Mouse (Mus musculus): Measurements from ENCODE around the gene Kcnk1. TPM values are rescaled to one million over a fixed set of nuclear protein-coding genes. Genes with fewer than 3 reads are reported as not detected.

Kcnk1 gene
- polyA plus RNA-seq, 1 experiment: not detected

- TF ChIP-seq MYOD1 (IDR thresholded peaks at IDR 0.05; ENCODE audit: control insufficient read depth, insufficient read length, low read depth) (no peak), USF1 (IDR thresholded peaks at IDR 0.05; ENCODE audit: low read depth) (no peak), MAX (IDR thresholded peaks at IDR 0.05) (no peak), CEBPB (IDR thresholded peaks at IDR 0.05; ENCODE audit: low read depth) (no peak), FOSL1 (IDR thresholded peaks at IDR 0.05; ENCODE audit: insufficient read depth, low read length, poor library complexity, severe bottlenecking) (no peak), MYOG (IDR thresholded peaks at IDR 0.05; ENCODE audit: control insufficient read depth, extremely low read depth, insufficient read length) (no peak), CTCF (IDR thresholded peaks at IDR 0.05; ENCODE audit: control insufficient read depth, insufficient read depth, insufficient read length) (no peak)
- no peaks in the 10 kb centered on the region for H3K27me3 ChIP-seq (ENCODE audit: control insufficient read depth, insufficient read depth, insufficient read length)
- H3K79me3 ChIP-seq (ENCODE audit: low read depth): no peaks in the 10 kb centered on the region
- H3K79me2 ChIP-seq (ENCODE audit: control insufficient read depth, insufficient read depth): no peaks in the 10 kb centered on the region
- H3K4me3 ChIP-seq (ENCODE audit: insufficient read depth, poor library complexity, severe bottlenecking): no peak overlapping the region
- H3K36me3 ChIP-seq (ENCODE audit: control insufficient read depth, insufficient read depth): no peaks in the 10 kb centered on the region
- no peak overlapping the region for H3ac ChIP-seq (ENCODE audit: control insufficient read depth, insufficient read length, low read depth)
Observed at GRCm38 (mm10) chr8:125957226-125957993, 37.6 kb upstream of the Kcnk1 start.

- Histone ChIP-seq H3K79me2 (ENCODE audit: control insufficient read depth, insufficient read depth) (no peaks in the 10 kb centered on the region), H3K27me3 (ENCODE audit: control insufficient read depth, insufficient read depth, insufficient read length) (no peaks in the 10 kb centered on the region), H3ac (ENCODE audit: control insufficient read depth, insufficient read length, low read depth) (no peak overlapping the region), H3K79me3 (ENCODE audit: low read depth) (no peaks in the 10 kb centered on the region), H3K4me3 (ENCODE audit: insufficient read depth, poor library complexity, severe bottlenecking) (no peak overlapping the region), H3K36me3 (ENCODE audit: control insufficient read depth, insufficient read depth) (no peaks in the 10 kb centered on the region)
- TF ChIP-seq MYOD1 (IDR thresholded peaks at IDR 0.05; ENCODE audit: control insufficient read depth, insufficient read length, low read depth) (no peak), FOSL1 (IDR thresholded peaks at IDR 0.05; ENCODE audit: insufficient read depth, low read length, poor library complexity, severe bottlenecking) (no peak), MYOG (IDR thresholded peaks at IDR 0.05; ENCODE audit: control insufficient read depth, extremely low read depth, insufficient read length) (no peak), MAX (IDR thresholded peaks at IDR 0.05) (no peak), CTCF (IDR thresholded peaks at IDR 0.05; ENCODE audit: control insufficient read depth, insufficient read depth, insufficient read length) (no peak), CEBPB (IDR thresholded peaks at IDR 0.05; ENCODE audit: low read depth) (no peak), USF1 (IDR thresholded peaks at IDR 0.05; ENCODE audit: low read depth) (no peak)
Observed at GRCm38 (mm10) chr8:125957994-125958368, 37.0 kb upstream of the Kcnk1 start.

- Histone ChIP-seq H3K4me3 (ENCODE audit: insufficient read depth, poor library complexity, severe bottlenecking) (no peak overlapping the region), H3K36me3 (ENCODE audit: control insufficient read depth, insufficient read depth) (no peaks in the 10 kb centered on the region), H3K27me3 (ENCODE audit: control insufficient read depth, insufficient read depth, insufficient read length) (no peaks in the 10 kb centered on the region), H3ac (ENCODE audit: control insufficient read depth, insufficient read length, low read depth) (no peak overlapping the region), H3K79me3 (ENCODE audit: low read depth) (no peaks in the 10 kb centered on the region), H3K79me2 (ENCODE audit: control insufficient read depth, insufficient read depth) (no peaks in the 10 kb centered on the region)
- no peak for TF ChIP-seq CEBPB (IDR thresholded peaks at IDR 0.05; ENCODE audit: low read depth)
- no peak for TF ChIP-seq MYOG (IDR thresholded peaks at IDR 0.05; ENCODE audit: control insufficient read depth, extremely low read depth, insufficient read length)
- TF ChIP-seq USF1 (IDR thresholded peaks at IDR 0.05; ENCODE audit: low read depth): no peak
- no peak for TF ChIP-seq MYOD1 (IDR thresholded peaks at IDR 0.05; ENCODE audit: control insufficient read depth, insufficient read length, low read depth)
- TF ChIP-seq CTCF (IDR thresholded peaks at IDR 0.05; ENCODE audit: control insufficient read depth, insufficient read depth, insufficient read length): no peak
- TF ChIP-seq FOSL1 (IDR thresholded peaks at IDR 0.05; ENCODE audit: insufficient read depth, low read length, poor library complexity, severe bottlenecking): no peak
- no peak for TF ChIP-seq MAX (IDR thresholded peaks at IDR 0.05)
Observed at GRCm38 (mm10) chr8:125959363-125959771, 35.6 kb upstream of the Kcnk1 start.

GRCm38 (mm10) chr8:125960037-125960436 is 34.9 kb upstream of the Kcnk1 start:
- no peak overlapping the region for H3K4me3 ChIP-seq (ENCODE audit: insufficient read depth, poor library complexity, severe bottlenecking)
- H3K36me3 ChIP-seq (ENCODE audit: control insufficient read depth, insufficient read depth): no peaks in the 10 kb centered on the region
- no peak for TF ChIP-seq CTCF (IDR thresholded peaks at IDR 0.05; ENCODE audit: control insufficient read depth, insufficient read depth, insufficient read length)
- TF ChIP-seq MYOD1 (IDR thresholded peaks at IDR 0.05; ENCODE audit: control insufficient read depth, insufficient read length, low read depth): no peak
- no peak for TF ChIP-seq USF1 (IDR thresholded peaks at IDR 0.05; ENCODE audit: low read depth)
- no peak for TF ChIP-seq MYOG (IDR thresholded peaks at IDR 0.05; ENCODE audit: control insufficient read depth, extremely low read depth, insufficient read length)
- TF ChIP-seq CEBPB (IDR thresholded peaks at IDR 0.05; ENCODE audit: low read depth): no peak
- no peak for TF ChIP-seq FOSL1 (IDR thresholded peaks at IDR 0.05; ENCODE audit: insufficient read depth, low read length, poor library complexity, severe bottlenecking)
- TF ChIP-seq MAX (IDR thresholded peaks at IDR 0.05): no peak
- no peak overlapping the region for H3ac ChIP-seq (ENCODE audit: control insufficient read depth, insufficient read length, low read depth)
- H3K79me2 ChIP-seq (ENCODE audit: control insufficient read depth, insufficient read depth): no peaks in the 10 kb centered on the region
- no peaks in the 10 kb centered on the region for H3K27me3 ChIP-seq (ENCODE audit: control insufficient read depth, insufficient read depth, insufficient read length)
- H3K79me3 ChIP-seq (ENCODE audit: low read depth): no peaks in the 10 kb centered on the region

- TF ChIP-seq MAX (IDR thresholded peaks at IDR 0.05): no peak
- Histone ChIP-seq H3K36me3 (ENCODE audit: control insufficient read depth, insufficient read depth) (no peaks in the 10 kb centered on the region), H3K4me3 (ENCODE audit: insufficient read depth, poor library complexity, severe bottlenecking) (no peak overlapping the region), H3K79me3 (ENCODE audit: low read depth) (no peaks in the 10 kb centered on the region), H3K27me3 (ENCODE audit: control insufficient read depth, insufficient read depth, insufficient read length) (no peaks in the 10 kb centered on the region), H3ac (ENCODE audit: control insufficient read depth, insufficient read length, low read depth) (no peak overlapping the region), H3K79me2 (ENCODE audit: control insufficient read depth, insufficient read depth) (no peaks in the 10 kb centered on the region)
Observed at GRCm38 (mm10) chr8:125961790-125962189, 33.2 kb upstream of the Kcnk1 start.

GRCm38 (mm10) chr8:125963807-125964211 is 31.2 kb upstream of the Kcnk1 start:
- Histone ChIP-seq H3ac (ENCODE audit: control insufficient read depth, insufficient read length, low read depth) (no peak overlapping the region), H3K79me2 (ENCODE audit: control insufficient read depth, insufficient read depth) (no peaks in the 10 kb centered on the region), H3K4me3 (ENCODE audit: insufficient read depth, poor library complexity, severe bottlenecking) (no peak overlapping the region), H3K79me3 (ENCODE audit: low read depth) (no peaks in the 10 kb centered on the region), H3K27me3 (ENCODE audit: control insufficient read depth, insufficient read depth, insufficient read length) (no peaks in the 10 kb centered on the region), H3K36me3 (ENCODE audit: control insufficient read depth, insufficient read depth) (no peaks in the 10 kb centered on the region)
- no peak for TF ChIP-seq FOSL1 (IDR thresholded peaks at IDR 0.05; ENCODE audit: insufficient read depth, low read length, poor library complexity, severe bottlenecking)
- no peak for TF ChIP-seq MYOG (IDR thresholded peaks at IDR 0.05; ENCODE audit: control insufficient read depth, extremely low read depth, insufficient read length)
- no peak for TF ChIP-seq CTCF (IDR thresholded peaks at IDR 0.05; ENCODE audit: control insufficient read depth, insufficient read depth, insufficient read length)
- TF ChIP-seq USF1 (IDR thresholded peaks at IDR 0.05; ENCODE audit: low read depth): no peak
- no peak for TF ChIP-seq MAX (IDR thresholded peaks at IDR 0.05)
- no peak for TF ChIP-seq MYOD1 (IDR thresholded peaks at IDR 0.05; ENCODE audit: control insufficient read depth, insufficient read length, low read depth)
- no peak for TF ChIP-seq CEBPB (IDR thresholded peaks at IDR 0.05; ENCODE audit: low read depth)

Measured in C2C12 (cell line).